Mouse (Mus musculus) heart, adult 2 months (tissue): ENCODE results near the gene Scaf4.

ENCODE experiments used
- CTCF ChIP-seq: fragments of 200-600 bp; IDR thresholded peaks from 2 replicates; pipeline ENCODE4 v1.8.1; 2022; ENCODE audit warnings: antibody characterized with exemption, mild to moderate bottlenecking, moderate library complexity
- POLR2A ChIP-seq: fragments of 200-500 bp; IDR thresholded peaks from 2 replicates; pipeline ENCODE4 v1.6.1; 2011; ENCODE audit warnings: mild to moderate bottlenecking, low read depth, low read length, control low read depth; ENCODE audit not compliant: insufficient read depth

DNA sequence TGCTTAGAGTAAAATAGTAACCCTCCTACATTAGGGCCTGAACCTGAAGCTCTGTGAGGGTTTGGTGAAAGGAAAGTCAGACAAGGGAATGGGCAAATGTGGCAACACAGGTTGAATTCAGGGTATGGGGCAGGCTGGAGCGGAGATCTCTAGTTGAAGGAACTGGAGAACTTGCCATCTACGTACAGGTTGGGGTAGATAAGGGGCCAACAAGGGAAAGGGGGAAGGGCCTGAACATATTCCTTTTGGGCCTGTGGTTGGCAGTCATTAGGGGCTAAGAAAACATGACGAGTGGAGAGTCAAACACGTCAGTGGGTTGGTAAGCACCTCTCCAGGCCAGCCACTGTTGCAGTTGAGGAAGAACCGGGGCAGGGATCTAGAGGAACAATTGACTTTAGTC, 104.4 kb downstream of the Scaf4 start:
- TF ChIP-seq POLR2A (no peak), CTCF (no peak)
